Mouse (Mus musculus) lung, embryonic 16.5 days (tissue): Measurements from ENCODE around the gene Fam110c. TPM values are rescaled to one million over a fixed set of nuclear protein-coding genes. Genes with fewer than 3 reads are reported as not detected.

ENCODE experiments used
- ATAC-seq: fragments of 200-750 bp; cut with Nextera tagmentation; 2 replicates; pipeline ENCODE4 v1.8.0; 2017; ENCODE audit warnings: low read depth, mild to moderate bottlenecking, moderate library complexity
- H3K27ac ChIP-seq: fragments of 300-500 bp; sonication (generic); 2 replicates; pipeline ENCODE4 v1.5.1; 2014; ENCODE audit warnings: mild to moderate bottlenecking, control low read depth, low read length
- H3K27me3 ChIP-seq: fragments of 300-500 bp; sonication (generic); 2 replicates; pipeline ENCODE4 v1.6.1; 2014; ENCODE audit warnings: low read depth, low read length, mixed read lengths; ENCODE audit not compliant: control insufficient read depth, insufficient read depth
- H3K36me3 ChIP-seq: fragments of 300-500 bp; sonication (generic); 2 replicates; pipeline ENCODE4 v1.6.1; 2014; ENCODE audit warnings: low read length; ENCODE audit not compliant: control insufficient read depth, insufficient read depth
- H3K4me1 ChIP-seq: fragments of 300-500 bp; sonication (generic); replicated peaks from 2 replicates; pipeline ENCODE4 v1.6.1; 2014; ENCODE audit warnings: low read length, mixed read lengths; ENCODE audit not compliant: control insufficient read depth, insufficient read depth
- H3K4me2 ChIP-seq: fragments of 300-500 bp; sonication (generic); 2 replicates; pipeline ENCODE4 v1.6.1; 2014; ENCODE audit warnings: low read depth, low read length, control low read depth
- H3K4me3 ChIP-seq: fragments of 300-500 bp; sonication (generic); 2 replicates; pipeline ENCODE4 v1.5.1; 2014; ENCODE audit warnings: mild to moderate bottlenecking, low read length, control low read depth
- H3K9ac ChIP-seq: fragments of 300-500 bp; sonication (generic); 2 replicates; pipeline ENCODE4 v1.6.1; 2014; ENCODE audit warnings: low read length, control low read depth
- H3K9me3 ChIP-seq: fragments of 300-500 bp; sonication (generic); 2 replicates; pipeline ENCODE4 v1.6.1; 2016; ENCODE audit warnings: low read length; ENCODE audit not compliant: control insufficient read depth
- WGBS: fragments of 180-500 bp; shearing (Covaris S2); extraction: QIAGEN DNeasy Blood & Tissue Kit; methylation state at CpG from one replicate; pipeline ENCODE4 v1.1.7; 2014; 5-methylcytosine and 5-hydroxymethylcytosine counted together
- polyA plus RNA-seq: library from polyadenylated mRNA; unstranded; fragments of >200 nt; fragmentation: Nextera tagmentation; extraction: Ambion mirVana; gene quantifications from 2 replicates; pipeline ENCODE4 v1.2.1, GENCODE M21; 2015

Fam110c gene
- polyA plus RNA-seq, 1 experiment from 2014 or later: 2.4 TPM

GRCm38 (mm10) chr12:31077020-31077419 lies 3.4 kb downstream of the Fam110c start:
- Histone ChIP-seq H3K27ac (no peak overlapping the region), H3K27me3 (peaks cover 24% of the 10 kb centered on the region), H3K36me3 (no peaks in the 10 kb centered on the region), H3K9me3 (no peaks in the 10 kb centered on the region), H3K4me1 (no peaks in the 10 kb centered on the region; the same call in 1 of the 2 replicates), H3K9ac (no peak overlapping the region), H3K4me3 (no peak overlapping the region), H3K4me2 (no peak overlapping the region)
- ATAC-seq: no peak
- 56% methylated on average over 7 of the region's 7 CpGs for WGBS

- H3K4me1 ChIP-seq: no peaks in the 10 kb centered on the region; the same call in 1 of the 2 replicates
- H3K9ac ChIP-seq: no peak overlapping the region
- no peak overlapping the region for H3K27ac ChIP-seq
- no peaks in the 10 kb centered on the region for H3K9me3 ChIP-seq
- 50% methylated on average over 4 of the region's 4 CpGs for WGBS
- ATAC-seq: no peak
- H3K4me2 ChIP-seq: no peak overlapping the region
- peaks cover 15% of the 10 kb centered on the region for H3K27me3 ChIP-seq
- no peaks in the 10 kb centered on the region for H3K36me3 ChIP-seq
- H3K4me3 ChIP-seq: no peak overlapping the region
These were observed 4.4 kb downstream of the Fam110c start for GRCm38 (mm10) chr12:31078030-31078429.

- Histone ChIP-seq H3K4me1 (no peaks in the 10 kb centered on the region; the same call in 1 of the 2 replicates), H3K9me3 (no peaks in the 10 kb centered on the region), H3K27me3 (peaks cover 6% of the 10 kb centered on the region), H3K4me2 (no peak overlapping the region), H3K36me3 (no peaks in the 10 kb centered on the region), H3K27ac (no peak overlapping the region), H3K9ac (no peak overlapping the region), H3K4me3 (no peak overlapping the region)
- 69% methylated on average over 6 of the region's 6 CpGs for WGBS
- no peak for ATAC-seq
These were observed 6.7 kb downstream of the Fam110c start for GRCm38 (mm10) chr12:31080352-31080751.

- Histone ChIP-seq H3K36me3 (no peaks in the 10 kb centered on the region), H3K4me2 (no peak overlapping the region), H3K27ac (no peak overlapping the region), H3K9me3 (no peaks in the 10 kb centered on the region), H3K9ac (no peak overlapping the region), H3K27me3 (peaks cover 3% of the 10 kb centered on the region; the same call in 1 of the 2 replicates), H3K4me1 (no peaks in the 10 kb centered on the region; the same call in 1 of the 2 replicates), H3K4me3 (no peak overlapping the region)
- 80% methylated on average over 6 of the region's 6 CpGs for WGBS
- no peak for ATAC-seq
These were observed 7.4 kb downstream of the Fam110c start for GRCm38 (mm10) chr12:31080890-31081554.

GRCm38 (mm10) chr12:31083007-31083406 lies 9.3 kb downstream of the Fam110c start:
- H3K4me3 ChIP-seq: no peak overlapping the region
- H3K27me3 ChIP-seq: no peaks in the 10 kb centered on the region
- H3K27ac ChIP-seq: no peak overlapping the region
- no peaks in the 10 kb centered on the region for H3K9me3 ChIP-seq
- WGBS: 25% methylated on average over 4 of the region's 4 CpGs
- H3K4me1 ChIP-seq: no peaks in the 10 kb centered on the region
- H3K36me3 ChIP-seq: no peaks in the 10 kb centered on the region
- no peak for ATAC-seq
- no peak overlapping the region for H3K4me2 ChIP-seq
- no peak overlapping the region for H3K9ac ChIP-seq

- no peaks in the 10 kb centered on the region for H3K4me1 ChIP-seq
- H3K4me3 ChIP-seq: no peak overlapping the region
- WGBS: 48% methylated on average over 4 of the region's 4 CpGs
- no peak for ATAC-seq
- no peaks in the 10 kb centered on the region for H3K36me3 ChIP-seq
- H3K27me3 ChIP-seq: no peaks in the 10 kb centered on the region
- H3K9me3 ChIP-seq: no peaks in the 10 kb centered on the region
- H3K9ac ChIP-seq: no peak overlapping the region
- H3K4me2 ChIP-seq: no peak overlapping the region
- no peak overlapping the region for H3K27ac ChIP-seq
These were observed 9.7 kb downstream of the Fam110c start for GRCm38 (mm10) chr12:31083407-31083806.

GRCm38 (mm10) chr12:31087060-31087459 lies 13.4 kb downstream of the Fam110c start:
- WGBS: 78% methylated on average over 4 of the region's 4 CpGs
- Histone ChIP-seq H3K4me2 (no peak overlapping the region), H3K9ac (no peak overlapping the region), H3K9me3 (no peaks in the 10 kb centered on the region), H3K27me3 (no peaks in the 10 kb centered on the region), H3K36me3 (no peaks in the 10 kb centered on the region), H3K27ac (no peak overlapping the region), H3K4me1 (no peaks in the 10 kb centered on the region), H3K4me3 (no peak overlapping the region)
- ATAC-seq: no peak

- Histone ChIP-seq H3K4me1 (no peaks in the 10 kb centered on the region), H3K36me3 (no peaks in the 10 kb centered on the region), H3K27ac (no peak overlapping the region), H3K9ac (no peak overlapping the region), H3K9me3 (no peaks in the 10 kb centered on the region), H3K27me3 (no peaks in the 10 kb centered on the region), H3K4me2 (no peak overlapping the region), H3K4me3 (no peak overlapping the region)
- WGBS: 37% methylated on average over 6 of the region's 6 CpGs
- no peak for ATAC-seq
These were observed 16.7 kb downstream of the Fam110c start for GRCm38 (mm10) chr12:31090401-31090800.

- WGBS: 67% methylated on average over 11 of the region's 11 CpGs
- ATAC-seq: no peak
These were observed 17.4 kb downstream of the Fam110c start for GRCm38 (mm10) chr12:31090882-31091640.

More at GRCm38 (mm10) chr12:31090882-31091640, 17.4 kb downstream of the Fam110c start:
- no peaks in the 10 kb centered on the region for H3K27me3 ChIP-seq
- no peaks in the 10 kb centered on the region for H3K36me3 ChIP-seq
- no peak overlapping the region for H3K9ac ChIP-seq
- no peaks in the 10 kb centered on the region for H3K4me1 ChIP-seq
- H3K27ac ChIP-seq: no peak overlapping the region
- no peak overlapping the region for H3K4me3 ChIP-seq
- no peaks in the 10 kb centered on the region for H3K9me3 ChIP-seq
- H3K4me2 ChIP-seq: no peak overlapping the region
